Mouse (Mus musculus) lung, postnatal 0 days (tissue): ENCODE measurements around the gene Bst1.
A peak's percentile ranks its signal among the peaks of the same experiment; 100 is the strongest.

Experiments used
- CTCF ChIP-seq: IDR thresholded peaks from 2 replicates; pipeline ENCODE4 v1.5.1; 2016; ENCODE audit warnings: antibody characterized with exemption, mild to moderate bottlenecking
- EP300 ChIP-seq: IDR thresholded peaks from 2 replicates; pipeline ENCODE4 v1.6.1; 2016; ENCODE audit warnings: antibody characterized with exemption, mild to moderate bottlenecking, control low read depth

DNA sequence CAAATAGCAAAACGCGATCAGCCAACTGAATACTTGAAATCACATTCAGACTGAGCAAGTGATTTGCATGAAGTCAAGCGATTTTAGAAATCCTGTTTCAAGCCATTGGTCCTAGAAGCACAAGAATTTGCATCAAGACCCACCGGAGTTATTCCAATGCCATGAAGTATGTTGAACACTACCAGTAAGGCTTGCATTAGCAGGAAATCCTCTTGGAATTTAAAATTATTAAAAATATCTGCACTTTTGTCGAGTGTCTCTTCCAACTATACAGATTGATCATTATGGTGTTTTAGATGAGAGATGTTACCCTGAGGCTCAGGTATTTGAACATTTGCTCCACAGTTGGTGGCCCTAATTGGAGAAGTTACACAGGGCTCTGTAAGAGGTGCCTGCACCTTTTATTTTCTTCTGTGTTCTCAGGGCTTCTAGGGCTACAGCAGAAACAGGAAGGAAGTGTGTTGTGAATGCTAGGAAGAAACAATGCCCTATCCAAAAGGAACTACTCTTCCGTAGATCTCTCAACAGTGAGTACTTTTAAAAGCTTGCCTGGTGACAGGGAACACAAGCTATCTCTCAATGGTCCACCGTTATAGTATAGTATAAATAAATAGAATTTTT lies 35.3 kb downstream of the Bst1 start:
- TF ChIP-seq CTCF, result no peak
- peak; percentile 88 for TF ChIP-seq EP300
